Mouse (Mus musculus): ENCODE data around the gene Espl1.

DNA sequence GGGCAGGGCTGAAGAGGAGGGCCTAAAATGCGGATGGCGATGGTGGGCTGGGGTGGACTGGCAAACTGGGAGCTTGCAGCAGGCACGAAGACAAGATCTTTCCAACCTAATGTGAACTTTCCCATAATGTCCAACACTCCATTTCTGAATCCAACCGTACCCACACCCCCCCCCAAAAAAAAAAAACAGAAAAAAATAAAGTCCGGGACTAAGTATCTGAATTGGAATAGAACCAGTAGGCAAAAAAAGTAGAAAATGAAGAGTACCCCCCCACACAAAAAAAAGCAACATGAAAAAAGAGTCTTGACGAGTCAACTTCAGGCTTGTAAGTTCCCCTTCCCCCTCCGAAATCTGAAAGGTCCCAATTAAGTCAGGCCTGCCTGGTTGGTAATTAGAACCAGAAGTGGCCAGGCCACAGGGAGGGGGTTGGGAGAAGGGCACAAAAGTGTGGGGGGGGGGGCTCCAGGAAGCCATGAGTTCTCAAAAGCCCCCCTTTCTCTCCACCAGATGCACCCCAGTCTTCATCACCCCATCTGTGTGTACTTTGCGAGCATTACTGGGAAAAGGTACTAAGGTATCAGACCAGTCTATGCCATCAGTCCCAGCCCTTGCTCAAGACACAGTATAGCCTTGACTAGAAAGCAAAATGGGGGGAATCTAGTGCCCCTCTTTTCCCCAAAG, 47.8 kb upstream of the Espl1 start:
- TF ChIP-seq POLR2A (IDR thresholded peaks at IDR 0.05; ENCODE audit: low read depth, low read length), result no peak
- no peak for TF ChIP-seq CTCF (IDR thresholded peaks at IDR 0.05; ENCODE audit: extremely low read depth, insufficient read depth, insufficient read length, insufficient replicate concordance)
